Mouse (Mus musculus) midbrain, postnatal 0 days (tissue): Measurements from ENCODE around the gene Dgkg. TPM values are rescaled to one million over a fixed set of nuclear protein-coding genes. Genes with fewer than 3 reads are reported as not detected.
A peak's percentile ranks its signal among the peaks of the same experiment; 100 is the strongest.

Source experiments
- ATAC-seq: fragments of 200-750 bp; cut with Nextera tagmentation; 2 replicates; pipeline ENCODE4 v1.8.0; 2017; ENCODE audit warnings: moderate number of reproducible peaks, mild to moderate bottlenecking, moderate TSS enrichment, moderate library complexity; ENCODE audit not compliant: low FRiP score
- DNase-seq: peaks from one replicate; pipeline ENCODE4 v3.0.0-alpha.2; 2015; ENCODE audit warnings: low spot score
- H3K27ac ChIP-seq: fragments of 300-500 bp; sonication (generic); 2 replicates; pipeline ENCODE4 v1.5.1; 2014; ENCODE audit warnings: low read depth, mild to moderate bottlenecking, low read length, mixed read lengths
- H3K27me3 ChIP-seq: fragments of 300-500 bp; sonication (generic); 2 replicates; pipeline ENCODE4 v1.6.1; 2014; ENCODE audit warnings: low read length, control low read depth, mixed read lengths; ENCODE audit not compliant: insufficient read depth
- H3K36me3 ChIP-seq: fragments of 300-500 bp; sonication (generic); 2 replicates; pipeline ENCODE4 v1.6.1; 2014; ENCODE audit warnings: low read length, control low read depth, mixed read lengths; ENCODE audit not compliant: insufficient read depth
- H3K4me1 ChIP-seq: fragments of 300-500 bp; sonication (generic); 2 replicates; pipeline ENCODE4 v1.6.1; 2014; ENCODE audit warnings: mild to moderate bottlenecking, control low read depth, antibody characterized with exemption, low read length, mixed read lengths; ENCODE audit not compliant: insufficient read depth
- H3K4me2 ChIP-seq: fragments of 300-500 bp; sonication (generic); 2 replicates; pipeline ENCODE4 v1.6.1; 2014; ENCODE audit warnings: low read depth, mild to moderate bottlenecking, low read length, mixed read lengths; ENCODE audit not compliant: poor library complexity, severe bottlenecking
- H3K4me3 ChIP-seq: fragments of 300-500 bp; sonication (generic); 2 replicates; pipeline ENCODE4 v1.5.1; 2014; ENCODE audit warnings: low read depth, mild to moderate bottlenecking, low read length, moderate library complexity
- H3K9ac ChIP-seq: fragments of 300-500 bp; sonication (generic); replicated peaks from 2 replicates; pipeline ENCODE4 v1.6.1; 2014; ENCODE audit warnings: mild to moderate bottlenecking, low read length, moderate library complexity, mixed read lengths; ENCODE audit not compliant: poor library complexity, severe bottlenecking
- H3K9me3 ChIP-seq: fragments of 300-500 bp; sonication (generic); 2 replicates; pipeline ENCODE4 v1.6.1; 2016; ENCODE audit warnings: low read length, control low read depth
- CTCF ChIP-seq: IDR thresholded peaks from 2 replicates; pipeline ENCODE4 v1.5.1; 2016; ENCODE audit warnings: antibody characterized with exemption, mild to moderate bottlenecking
- WGBS: fragments of 180-500 bp; shearing (Covaris S2); extraction: QIAGEN DNeasy Blood & Tissue Kit; methylation state at CpG from one replicate; pipeline ENCODE4 v1.1.7; 2014; 5-methylcytosine and 5-hydroxymethylcytosine counted together
- polyA plus RNA-seq: library from polyadenylated mRNA; unstranded; fragments of >200 nt; fragmentation: Nextera tagmentation; extraction: Ambion mirVana; gene quantifications from 2 replicates; pipeline ENCODE4 v1.2.1, GENCODE M21; 2015
- total RNA-seq: library from RNA; depleted of rRNA; stranded (reverse); fragments of >200 nt; gene quantifications from 2 replicates; pipeline ENCODE4 v1.2.3, GENCODE M21; 2014

Gene Dgkg
- total and polyA plus RNA-seq, 2 experiments from 2014 or later: 5.5 to 8.2 TPM

DNA sequence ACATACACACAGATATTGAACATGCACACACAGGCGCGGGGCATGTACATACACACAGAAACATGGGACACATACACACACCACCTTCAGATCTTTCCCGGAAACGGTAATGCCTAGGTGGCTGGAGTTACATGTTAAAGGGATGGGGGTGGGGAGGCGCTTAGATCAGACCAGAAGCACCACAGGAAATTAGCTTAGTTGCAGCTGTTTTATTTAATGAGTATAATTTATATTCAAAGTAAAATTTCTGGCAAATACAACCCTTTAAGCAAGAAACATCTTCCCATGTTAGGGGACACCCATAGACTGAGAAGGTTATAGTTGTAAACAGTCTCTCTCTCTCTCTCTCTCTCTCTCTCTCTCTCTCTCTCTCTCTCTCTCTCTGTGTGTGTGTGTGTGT lies 1.8 kb downstream of the Dgkg start:
- ATAC-seq: no peak
- Histone ChIP-seq H3K27ac (no peak overlapping the region), H3K4me3 (no peak overlapping the region), H3K4me2 (peak overlapping the region; percentile 88; the same call in 1 of the 2 replicates), H3K9ac (no peak overlapping the region), H3K36me3 (no peaks in the 10 kb centered on the region), H3K4me1 (0 out of 2 replicates have a peak, but pooled peaks cover 3% of the 10 kb centered on the region), H3K27me3 (peaks cover 21% of the 10 kb centered on the region; the same call in 1 of the 2 replicates), H3K9me3 (no peaks in the 10 kb centered on the region)
- no peak for TF ChIP-seq CTCF
- DNase-seq: no peak
- WGBS: 73% methylated on average over 5 of the region's 5 CpGs

DNA sequence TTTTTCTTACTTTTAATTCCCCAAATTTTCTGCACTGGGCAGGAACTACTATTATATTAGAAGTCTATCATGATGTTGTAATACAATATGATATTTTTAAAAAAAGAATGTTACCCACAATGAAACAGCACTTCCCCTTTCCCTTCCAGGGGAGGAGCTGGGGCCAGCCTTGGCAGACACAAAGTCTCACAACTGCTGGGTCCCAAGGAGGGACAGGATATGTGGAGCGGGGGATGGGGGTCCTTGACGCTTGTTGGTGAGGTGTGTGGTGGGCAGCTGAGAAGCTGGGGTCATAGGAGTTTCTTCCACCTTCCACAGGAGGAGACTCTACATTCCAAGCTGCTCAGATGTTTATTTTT lies 2.6 kb downstream of the Dgkg start:
- WGBS: 68% methylated on average over 2 of the region's 2 CpGs
- TF ChIP-seq CTCF: no peak
- no peak overlapping the region for H3K27ac ChIP-seq
- ATAC-seq (no peak), DNase-seq (no peak)
- no peaks in the 10 kb centered on the region for H3K9me3 ChIP-seq
- H3K4me1 ChIP-seq: 0 out of 2 replicates have a peak, but pooled peaks cover 3% of the 10 kb centered on the region
- no peaks in the 10 kb centered on the region for H3K36me3 ChIP-seq
- H3K9ac ChIP-seq: no peak overlapping the region
- no peak overlapping the region for H3K4me2 ChIP-seq
- H3K4me3 ChIP-seq: no peak overlapping the region
- peaks cover 21% of the 10 kb centered on the region; the same call in 1 of the 2 replicates for H3K27me3 ChIP-seq

DNA sequence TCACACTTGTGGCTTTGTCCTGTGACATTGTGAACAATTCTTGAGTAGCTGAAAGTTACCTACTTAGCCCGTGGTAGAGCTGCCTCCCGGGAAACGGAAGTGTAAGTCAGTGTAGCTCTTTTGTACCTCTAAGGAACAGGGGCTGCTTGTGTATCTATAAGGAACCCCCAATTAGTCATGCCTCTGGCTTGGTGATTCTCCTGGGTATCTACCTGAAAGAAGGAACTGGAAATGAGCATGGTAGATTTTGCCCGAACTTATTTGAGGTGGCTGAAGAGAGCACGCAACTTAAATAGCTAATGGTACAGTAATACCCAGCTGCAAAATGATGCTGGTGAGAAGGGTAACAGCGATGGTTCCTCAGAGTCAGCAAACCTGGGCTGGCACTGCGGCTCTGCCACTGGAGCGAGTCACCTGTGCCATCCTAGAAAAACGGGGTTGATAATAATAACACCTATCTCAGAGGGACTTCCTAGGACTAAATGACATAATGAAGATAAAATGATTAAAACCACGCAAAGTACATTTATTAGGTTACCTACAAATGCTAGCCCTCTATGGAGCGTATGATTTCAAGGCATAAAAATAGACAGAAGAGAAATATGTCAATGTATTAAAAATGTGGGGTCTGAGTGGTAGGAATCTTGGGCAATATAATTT lies 3.1 kb downstream of the Dgkg start:
- no peaks in the 10 kb centered on the region for H3K36me3 ChIP-seq
- H3K27me3 ChIP-seq: peaks cover 21% of the 10 kb centered on the region; the same call in 1 of the 2 replicates
- no peak overlapping the region for H3K27ac ChIP-seq
- H3K4me2 ChIP-seq: no peak overlapping the region
- DNase-seq (no peak), ATAC-seq (no peak)
- no peak overlapping the region for H3K9ac ChIP-seq
- H3K4me3 ChIP-seq: no peak overlapping the region
- H3K9me3 ChIP-seq: no peaks in the 10 kb centered on the region
- WGBS: 87% methylated on average over 11 of the region's 11 CpGs
- TF ChIP-seq CTCF: no peak
- H3K4me1 ChIP-seq: 0 out of 2 replicates have a peak, but pooled peaks cover 3% of the 10 kb centered on the region

DNA sequence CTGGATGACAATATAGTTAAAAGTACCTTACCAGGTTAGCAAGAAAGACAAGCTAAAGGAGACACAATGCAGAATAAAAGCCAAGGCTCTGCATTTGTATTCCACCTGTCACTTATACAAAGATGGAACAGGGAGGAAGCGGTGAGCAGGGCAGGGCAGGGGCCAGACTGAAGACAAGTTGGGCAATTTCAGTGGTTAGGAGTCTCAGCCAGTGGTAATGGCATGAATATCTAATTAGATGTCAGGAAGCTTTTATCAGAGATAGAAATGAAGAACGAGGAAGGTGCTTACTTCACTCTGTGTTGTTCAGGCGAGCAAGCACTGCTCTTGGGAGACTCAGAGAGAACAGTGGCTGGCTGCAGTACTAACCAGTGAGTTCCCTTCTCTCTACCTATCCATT lies 5.8 kb downstream of the Dgkg start:
- no peak for TF ChIP-seq CTCF
- Histone ChIP-seq H3K4me1 (0 out of 2 replicates have a peak, but pooled peaks cover 3% of the 10 kb centered on the region), H3K4me3 (no peak overlapping the region), H3K36me3 (no peaks in the 10 kb centered on the region), H3K9ac (no peak overlapping the region), H3K27me3 (0 out of 2 replicates have a peak, but pooled peaks cover 5% of the 10 kb centered on the region), H3K9me3 (no peaks in the 10 kb centered on the region), H3K27ac (no peak overlapping the region), H3K4me2 (no peak overlapping the region)
- no peak for DNase-seq
- no peak for ATAC-seq
- 69% methylated on average over 3 of the region's 3 CpGs for WGBS

DNA sequence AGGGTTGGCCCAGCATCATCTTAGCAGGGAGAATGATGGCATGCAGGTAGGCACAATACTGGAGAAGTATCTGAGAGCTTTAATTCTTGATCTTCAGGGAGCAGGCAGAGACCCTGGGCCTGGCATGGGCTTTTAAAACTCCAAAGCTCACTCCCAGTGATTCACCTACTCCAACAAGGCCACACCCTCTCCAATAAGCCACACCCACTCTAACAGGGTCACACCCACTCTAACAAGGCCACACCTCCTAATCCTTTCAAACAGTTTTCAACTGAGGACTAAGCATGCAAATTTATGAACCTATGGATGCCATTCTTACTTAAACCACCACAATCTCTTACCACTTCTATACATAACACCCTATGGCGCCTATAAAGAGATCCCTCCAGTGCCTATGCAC lies 11.8 kb downstream of the Dgkg start:
- 96% methylated on average over 1 of the region's 1 CpGs for WGBS

DNA sequence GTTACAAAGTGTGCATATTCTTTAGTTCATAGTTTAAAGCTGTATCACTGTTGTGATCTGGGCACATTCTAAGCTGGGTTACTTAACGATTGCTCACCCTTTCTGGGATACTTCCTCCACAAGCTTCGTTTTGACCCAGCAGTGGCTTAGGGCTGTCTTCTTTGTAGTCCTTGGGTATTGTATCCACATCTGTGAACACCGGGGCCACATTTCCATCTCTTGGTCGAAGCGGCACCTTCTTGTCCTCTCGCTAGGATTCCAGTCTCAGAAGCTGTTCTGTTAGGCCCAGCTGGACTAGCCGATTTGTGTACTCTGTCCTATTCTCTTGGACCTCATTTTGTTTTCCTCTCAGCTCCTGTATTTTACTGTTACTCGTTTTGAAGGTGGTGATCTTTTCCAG lies 13.6 kb downstream of the Dgkg start:
- ATAC-seq (no peak), DNase-seq (no peak)
- TF ChIP-seq CTCF: no peak
- Histone ChIP-seq H3K36me3 (no peaks in the 10 kb centered on the region), H3K4me2 (no peak overlapping the region), H3K4me3 (no peak overlapping the region), H3K27ac (no peak overlapping the region), H3K9ac (no peak overlapping the region), H3K9me3 (no peaks in the 10 kb centered on the region), H3K4me1 (no peaks in the 10 kb centered on the region), H3K27me3 (no peaks in the 10 kb centered on the region)
- WGBS: 66% methylated on average over 8 of the region's 8 CpGs

More for the DNA sequence above, 11.8 kb downstream of the Dgkg start:
- no peak for TF ChIP-seq CTCF
- no peak overlapping the region for H3K4me2 ChIP-seq
- H3K9me3 ChIP-seq: no peaks in the 10 kb centered on the region
- ATAC-seq (no peak), DNase-seq (no peak)
- no peaks in the 10 kb centered on the region for H3K27me3 ChIP-seq
- no peak overlapping the region for H3K27ac ChIP-seq
- H3K36me3 ChIP-seq: no peaks in the 10 kb centered on the region
- H3K4me1 ChIP-seq: no peaks in the 10 kb centered on the region
- H3K4me3 ChIP-seq: no peak overlapping the region
- no peak overlapping the region for H3K9ac ChIP-seq
